Mouse (Mus musculus): Measurements from ENCODE around the gene Atf6. TPM values are rescaled to one million over a fixed set of nuclear protein-coding genes. Genes with fewer than 3 reads are reported as not detected.

The Atf6 gene
- polyA plus RNA-seq, 1 experiment = 23.7 TPM

GRCm38 (mm10) chr1:170898413-170899075 lies 31.0 kb upstream of the Atf6 start:
- peaks cover 1% of the 10 kb centered on the region for H3K4me1 ChIP-seq (ENCODE audit: control insufficient read depth, insufficient read depth, low read length)
- no peaks in the 10 kb centered on the region for H3K9me3 ChIP-seq (replicated peaks; ENCODE audit: control insufficient read depth, insufficient read depth, low read length, poor library complexity, severe bottlenecking)
- H3K36me3 ChIP-seq (ENCODE audit: control insufficient read depth, insufficient read depth, low read length, poor library complexity, severe bottlenecking) = no peaks in the 10 kb centered on the region
- no peaks in the 10 kb centered on the region for H3K27me3 ChIP-seq (ENCODE audit: control insufficient read depth, insufficient read depth, low read length, poor library complexity, severe bottlenecking)
- no peak overlapping the region for H3K9ac ChIP-seq (ENCODE audit: low read depth, poor library complexity, severe bottlenecking)
- H3K27ac ChIP-seq (ENCODE audit: insufficient read depth, low read length) = no peak overlapping the region
- no peak for TF ChIP-seq CTCF (IDR thresholded peaks at IDR 0.05; ENCODE audit: low read depth, low read length)
- TF ChIP-seq POLR2A (IDR thresholded peaks at IDR 0.05; ENCODE audit: insufficient read depth, low read length) = no peak
- TF ChIP-seq EP300 (IDR thresholded peaks at IDR 0.05; ENCODE audit: insufficient read depth, low read depth, low read length) = no peak
- H3K4me3 ChIP-seq (ENCODE audit: low read depth, low read length) = no peak overlapping the region

GRCm38 (mm10) chr1:170896651-170897281 lies 29.2 kb upstream of the Atf6 start:
- TF ChIP-seq POLR2A (IDR thresholded peaks at IDR 0.05; ENCODE audit: insufficient read depth, low read length) (no peak), EP300 (IDR thresholded peaks at IDR 0.05; ENCODE audit: insufficient read depth, low read depth, low read length) (no peak), CTCF (IDR thresholded peaks at IDR 0.05; ENCODE audit: low read depth, low read length) (no peak)
- Histone ChIP-seq H3K4me1 (ENCODE audit: control insufficient read depth, insufficient read depth, low read length) (peaks cover 1% of the 10 kb centered on the region), H3K9me3 (replicated peaks; ENCODE audit: control insufficient read depth, insufficient read depth, low read length, poor library complexity, severe bottlenecking) (no peaks in the 10 kb centered on the region), H3K36me3 (ENCODE audit: control insufficient read depth, insufficient read depth, low read length, poor library complexity, severe bottlenecking) (no peaks in the 10 kb centered on the region), H3K9ac (ENCODE audit: low read depth, poor library complexity, severe bottlenecking) (no peak overlapping the region), H3K27me3 (ENCODE audit: control insufficient read depth, insufficient read depth, low read length, poor library complexity, severe bottlenecking) (no peaks in the 10 kb centered on the region), H3K27ac (ENCODE audit: insufficient read depth, low read length) (peak overlapping the region; percentile 68), H3K4me3 (ENCODE audit: low read depth, low read length) (no peak overlapping the region)

- Histone ChIP-seq H3K4me1 (ENCODE audit: control insufficient read depth, insufficient read depth, low read length) (peaks cover 4% of the 10 kb centered on the region), H3K9ac (ENCODE audit: low read depth, poor library complexity, severe bottlenecking) (peak overlapping the region; percentile 36), H3K27ac (ENCODE audit: insufficient read depth, low read length) (peak overlapping the region; percentile 90), H3K27me3 (ENCODE audit: control insufficient read depth, insufficient read depth, low read length, poor library complexity, severe bottlenecking) (no peaks in the 10 kb centered on the region), H3K9me3 (replicated peaks; ENCODE audit: control insufficient read depth, insufficient read depth, low read length, poor library complexity, severe bottlenecking) (no peaks in the 10 kb centered on the region), H3K4me3 (ENCODE audit: low read depth, low read length) (no peak overlapping the region), H3K36me3 (ENCODE audit: control insufficient read depth, insufficient read depth, low read length, poor library complexity, severe bottlenecking) (no peaks in the 10 kb centered on the region)
- peak; percentile 65 for TF ChIP-seq EP300 (IDR thresholded peaks at IDR 0.05; ENCODE audit: insufficient read depth, low read depth, low read length)
- no peak for TF ChIP-seq CTCF (IDR thresholded peaks at IDR 0.05; ENCODE audit: low read depth, low read length)
These were observed 27.3 kb upstream of the Atf6 start for GRCm38 (mm10) chr1:170894603-170895602.

GRCm38 (mm10) chr1:170892279-170892678 lies 24.7 kb upstream of the Atf6 start:
- TF ChIP-seq EP300 (IDR thresholded peaks at IDR 0.05; ENCODE audit: insufficient read depth, low read depth, low read length) = peak; percentile 84
- no peak for TF ChIP-seq POLR2A (IDR thresholded peaks at IDR 0.05; ENCODE audit: insufficient read depth, low read length)
- no peak for TF ChIP-seq CTCF (IDR thresholded peaks at IDR 0.05; ENCODE audit: low read depth, low read length)
- peak overlapping the region; percentile 100 for H3K27ac ChIP-seq (ENCODE audit: insufficient read depth, low read length)
- H3K36me3 ChIP-seq (ENCODE audit: control insufficient read depth, insufficient read depth, low read length, poor library complexity, severe bottlenecking) = no peaks in the 10 kb centered on the region
- H3K27me3 ChIP-seq (ENCODE audit: control insufficient read depth, insufficient read depth, low read length, poor library complexity, severe bottlenecking) = no peaks in the 10 kb centered on the region
- peaks cover 6% of the 10 kb centered on the region for H3K4me1 ChIP-seq (ENCODE audit: control insufficient read depth, insufficient read depth, low read length)
- H3K9ac ChIP-seq (ENCODE audit: low read depth, poor library complexity, severe bottlenecking) = no peak overlapping the region
- no peak overlapping the region for H3K4me3 ChIP-seq (ENCODE audit: low read depth, low read length)
- no peaks in the 10 kb centered on the region for H3K9me3 ChIP-seq (replicated peaks; ENCODE audit: control insufficient read depth, insufficient read depth, low read length, poor library complexity, severe bottlenecking)

GRCm38 (mm10) chr1:170891646-170892045 lies 24.1 kb upstream of the Atf6 start:
- H3K4me3 ChIP-seq (ENCODE audit: low read depth, low read length) = no peak overlapping the region
- no peaks in the 10 kb centered on the region for H3K36me3 ChIP-seq (ENCODE audit: control insufficient read depth, insufficient read depth, low read length, poor library complexity, severe bottlenecking)
- no peak overlapping the region for H3K9ac ChIP-seq (ENCODE audit: low read depth, poor library complexity, severe bottlenecking)
- TF ChIP-seq CTCF (IDR thresholded peaks at IDR 0.05; ENCODE audit: low read depth, low read length) (no peak), EP300 (IDR thresholded peaks at IDR 0.05; ENCODE audit: insufficient read depth, low read depth, low read length) (no peak), POLR2A (IDR thresholded peaks at IDR 0.05; ENCODE audit: insufficient read depth, low read length) (no peak)
- H3K27me3 ChIP-seq (ENCODE audit: control insufficient read depth, insufficient read depth, low read length, poor library complexity, severe bottlenecking) = no peaks in the 10 kb centered on the region
- H3K4me1 ChIP-seq (ENCODE audit: control insufficient read depth, insufficient read depth, low read length) = peaks cover 6% of the 10 kb centered on the region
- H3K27ac ChIP-seq (ENCODE audit: insufficient read depth, low read length) = peak overlapping the region; percentile 100
- H3K9me3 ChIP-seq (replicated peaks; ENCODE audit: control insufficient read depth, insufficient read depth, low read length, poor library complexity, severe bottlenecking) = no peaks in the 10 kb centered on the region
